Mouse (Mus musculus): ENCODE data around the gene Mpped1.

Gene Mpped1

DNA sequence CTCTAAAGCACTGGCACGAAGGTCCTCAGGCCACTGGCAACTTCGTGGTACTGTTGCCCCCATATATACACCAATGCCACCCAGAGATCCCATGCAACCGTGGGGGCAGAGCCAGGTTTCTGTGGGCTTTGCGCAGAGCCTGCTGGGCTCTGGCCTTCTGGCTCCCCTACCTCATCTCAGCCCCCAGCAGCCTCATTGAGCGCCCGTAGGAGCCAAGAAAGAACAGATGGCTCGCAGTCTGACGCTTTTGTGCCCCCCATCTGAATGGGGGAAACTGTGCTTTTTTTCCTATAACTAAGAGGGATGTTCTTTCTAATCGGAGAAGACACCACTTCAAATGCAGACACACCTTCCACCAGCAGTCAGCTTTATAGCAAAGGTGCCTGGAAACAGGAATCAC is 105.0 kb downstream of the Mpped1 start:
- no peak for DNase-seq (ENCODE audit: low spot score in 2 of 2)

DNA sequence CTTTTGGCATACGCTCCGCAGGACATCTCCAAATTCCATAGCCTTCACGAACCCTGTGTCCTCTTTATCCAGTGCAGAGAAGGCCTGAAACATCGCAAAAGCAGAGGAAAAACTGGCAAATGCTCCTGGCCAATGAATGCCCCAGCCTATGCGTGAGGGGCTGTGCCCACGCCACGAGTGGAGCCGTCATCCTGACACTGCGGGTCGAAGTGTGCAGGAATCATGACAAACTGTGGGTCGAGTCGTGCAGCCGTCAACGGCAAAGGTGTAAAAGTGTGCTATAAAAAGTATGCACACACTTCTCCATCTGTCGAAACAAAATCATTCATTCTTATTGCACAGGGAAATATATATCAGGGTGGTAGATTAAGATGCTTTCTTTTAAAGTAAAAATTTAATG is 113.6 kb downstream of the Mpped1 start:
- DNase-seq (ENCODE audit: low spot score in 2 of 2) = no peak

- DNase-seq (ENCODE audit: low spot score in 2 of 2) = no peak
Observed at GRCm38 (mm10) chr15:83894261-83894660, 115.0 kb downstream of the Mpped1 start.

DNA sequence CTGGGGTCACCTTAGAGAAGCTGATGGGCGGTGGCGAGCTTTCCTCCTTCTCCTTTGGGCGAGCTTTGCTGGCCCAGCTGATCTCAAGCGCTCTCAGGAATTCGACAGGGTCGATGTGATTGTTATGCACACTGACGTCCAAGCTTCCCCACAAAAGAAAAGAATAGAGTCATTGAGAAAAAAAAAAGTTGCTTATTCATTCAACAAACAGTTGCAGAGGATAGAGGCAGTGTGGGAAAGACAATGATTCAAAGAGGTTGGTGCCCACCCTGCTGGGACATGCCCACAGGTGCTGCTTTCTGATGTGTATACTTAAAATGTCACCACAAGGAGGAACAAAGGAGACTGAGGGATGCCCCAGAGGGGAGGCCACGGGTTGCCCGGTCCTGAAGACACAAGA is 116.7 kb downstream of the Mpped1 start:
- no peak for DNase-seq (ENCODE audit: low spot score in 2 of 2)

DNA sequence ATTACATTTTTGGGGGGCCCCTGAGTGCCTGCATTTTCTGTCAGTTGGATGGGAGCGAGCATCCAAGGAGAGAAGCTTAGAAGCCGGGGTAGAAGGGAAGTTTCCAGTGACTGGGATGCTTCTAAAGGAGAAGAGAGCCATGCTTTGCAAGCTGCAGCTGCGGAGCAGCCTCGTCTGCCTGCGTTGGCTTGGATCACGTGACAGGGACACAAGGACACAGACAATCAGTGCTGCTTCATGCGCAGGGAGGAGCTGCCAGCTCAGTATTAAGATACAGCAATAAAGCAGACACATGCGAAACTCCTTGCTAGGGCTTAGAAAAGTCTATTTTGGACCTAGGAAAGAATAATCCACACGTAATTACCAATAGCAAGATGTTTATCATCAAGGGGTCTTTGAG is 118.0 kb downstream of the Mpped1 start:
- no peak for DNase-seq (ENCODE audit: low spot score in 2 of 2)

DNA sequence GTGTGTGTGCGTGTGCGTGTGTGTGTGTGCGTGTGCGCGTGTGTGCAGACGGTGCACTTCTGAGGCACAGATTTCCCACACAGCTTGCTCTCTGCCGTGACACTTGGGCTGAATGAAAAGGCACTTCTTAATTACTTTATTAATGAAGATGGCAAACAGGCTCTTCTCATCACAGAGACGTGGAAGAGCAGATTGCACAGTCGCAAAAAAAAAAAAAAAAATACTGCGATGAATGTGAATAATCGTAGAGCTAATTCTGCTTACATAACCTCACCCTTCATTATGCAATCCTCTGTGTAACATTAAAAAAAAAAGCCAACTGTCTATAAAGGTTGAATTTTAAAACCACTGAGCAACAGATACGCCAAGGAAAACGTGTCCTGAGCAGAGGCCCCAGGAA is 127.2 kb downstream of the Mpped1 start:
- DNase-seq (ENCODE audit: low spot score in 2 of 2) = no peak

All from spleen, postnatal 14 days (tissue).